Mouse (Mus musculus) lung, postnatal 0 days (tissue): ENCODE data around the gene Fam222a. TPM values are rescaled to one million over a fixed set of nuclear protein-coding genes. Genes with fewer than 3 reads are reported as not detected.

Experiments
- ATAC-seq: fragments of 200-750 bp; cut with Nextera tagmentation; 2 replicates; pipeline ENCODE4 v1.8.0; 2017; ENCODE audit warnings: moderate library complexity
- DNase-seq: peaks from one replicate; pipeline ENCODE4 v3.0.0-alpha.2; 2016; ENCODE audit warnings: low spot score
- H3K27ac ChIP-seq: fragments of 300-500 bp; sonication (generic); 2 replicates; pipeline ENCODE4 v1.5.1; 2014; ENCODE audit warnings: antibody characterized with exemption, mild to moderate bottlenecking, low read length, mixed read lengths
- H3K27me3 ChIP-seq: fragments of 300-500 bp; sonication (generic); replicated peaks from 2 replicates; pipeline ENCODE4 v1.6.1; 2014; ENCODE audit warnings: low read length, mixed read lengths; ENCODE audit not compliant: insufficient read depth
- H3K36me3 ChIP-seq: fragments of 300-500 bp; sonication (generic); 2 replicates; pipeline ENCODE4 v1.6.1; 2014; ENCODE audit warnings: low read length, mixed read lengths; ENCODE audit not compliant: insufficient read depth
- H3K4me1 ChIP-seq: fragments of 300-500 bp; sonication (generic); 2 replicates; pipeline ENCODE4 v1.6.1; 2014; ENCODE audit warnings: antibody characterized with exemption, low read depth, low read length, mixed read lengths; ENCODE audit not compliant: insufficient read depth
- H3K4me2 ChIP-seq: fragments of 300-500 bp; sonication (generic); replicated peaks from 2 replicates; pipeline ENCODE4 v1.6.1; 2014; ENCODE audit warnings: low read depth, mild to moderate bottlenecking, low read length, moderate library complexity, mixed read lengths
- H3K4me3 ChIP-seq: fragments of 300-500 bp; sonication (generic); 2 replicates; pipeline ENCODE4 v1.5.1; 2014; ENCODE audit warnings: low read depth, low read length
- H3K9ac ChIP-seq: fragments of 300-500 bp; sonication (generic); replicated peaks from 2 replicates; pipeline ENCODE4 v1.6.1; 2014; ENCODE audit warnings: low read depth, mild to moderate bottlenecking
- H3K9me3 ChIP-seq: fragments of 300-500 bp; sonication (generic); 2 replicates; pipeline ENCODE4 v1.6.1; 2016; ENCODE audit warnings: low read length, mixed read lengths
- CTCF ChIP-seq: IDR thresholded peaks from 2 replicates; pipeline ENCODE4 v1.5.1; 2016; ENCODE audit warnings: antibody characterized with exemption, mild to moderate bottlenecking
- EP300 ChIP-seq: IDR thresholded peaks from 2 replicates; pipeline ENCODE4 v1.6.1; 2016; ENCODE audit warnings: antibody characterized with exemption, mild to moderate bottlenecking, control low read depth
- whole genome bisulfite sequencing: fragments of 180-500 bp; shearing (Covaris S2); extraction: QIAGEN DNeasy Blood & Tissue Kit; methylation state at CpG from one replicate; pipeline ENCODE4 v1.1.7; 2014; 5-methylcytosine and 5-hydroxymethylcytosine counted together
- polyA plus RNA-seq: library from polyadenylated mRNA; unstranded; fragments of >200 nt; fragmentation: Nextera tagmentation; extraction: Ambion mirVana; gene quantifications from 2 replicates; pipeline ENCODE4 v1.2.1, GENCODE M21; 2015

The Fam222a gene
- polyA plus RNA-seq, 1 experiment from 2014 or later, result 1.9 TPM

DNA sequence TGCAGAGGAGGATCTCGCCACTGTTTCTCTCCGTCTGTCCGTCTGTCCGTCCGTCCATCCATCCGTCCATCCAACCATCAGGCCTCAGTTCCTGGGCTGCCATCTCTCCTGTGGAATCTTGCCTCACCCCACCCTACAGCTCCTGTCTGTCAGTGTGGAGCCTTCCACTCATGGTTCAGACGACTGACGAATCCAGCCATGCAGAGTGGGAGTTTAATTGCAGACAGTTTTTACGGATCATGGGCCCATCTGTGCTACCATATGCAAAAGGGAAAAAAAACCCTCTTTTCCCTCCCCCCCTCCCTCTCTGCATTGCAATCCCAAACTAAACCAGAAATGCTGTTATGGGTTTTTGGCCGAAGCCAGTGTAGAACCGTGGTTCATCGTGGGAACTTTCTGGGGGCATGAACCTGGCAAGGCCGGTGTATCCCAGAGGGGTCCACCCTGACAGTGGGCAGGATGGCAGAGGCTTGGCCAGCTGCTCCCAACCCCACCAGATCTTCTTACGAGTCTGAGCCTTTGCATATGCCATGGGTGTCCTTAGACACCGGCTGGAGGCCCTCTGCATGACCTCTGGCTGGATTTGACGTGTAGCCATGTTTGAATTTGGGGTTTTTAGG lies 8.3 kb downstream of the Fam222a start:
- Histone ChIP-seq H3K27me3 (no peaks in the 10 kb centered on the region; the same call in 1 of the 2 replicates), H3K9ac (no peak overlapping the region), H3K4me3 (no peak overlapping the region), H3K4me2 (no peak overlapping the region), H3K27ac (no peak overlapping the region), H3K9me3 (no peaks in the 10 kb centered on the region), H3K4me1 (peaks cover 26% of the 10 kb centered on the region; the same call in 1 of the 2 replicates), H3K36me3 (no peaks in the 10 kb centered on the region; the same call in 1 of the 2 replicates)
- ATAC-seq, result no peak
- TF ChIP-seq EP300, result no peak
- TF ChIP-seq CTCF, result no peak
- 90% methylated on average over 16 of the region's 16 CpGs for WGBS
- DNase-seq, result no peak

- no peak overlapping the region for H3K9ac ChIP-seq
- H3K4me2 ChIP-seq, result no peak overlapping the region
- DNase-seq, result no peak
- H3K27ac ChIP-seq, result no peak overlapping the region
- no peaks in the 10 kb centered on the region for H3K9me3 ChIP-seq
- 43% methylated on average over 20 of the region's 20 CpGs for WGBS
- H3K4me3 ChIP-seq, result no peak overlapping the region
- ATAC-seq, result no peak
- no peak for TF ChIP-seq CTCF
- no peak for TF ChIP-seq EP300
- H3K4me1 ChIP-seq, result 0 out of 2 replicates have a peak, but pooled peaks cover 7% of the 10 kb centered on the region
- no peaks in the 10 kb centered on the region; the same call in 1 of the 2 replicates for H3K36me3 ChIP-seq
- no peaks in the 10 kb centered on the region for H3K27me3 ChIP-seq
Measured at GRCm38 (mm10) chr5:114578361-114578760, 10.5 kb downstream of the Fam222a start.

DNA sequence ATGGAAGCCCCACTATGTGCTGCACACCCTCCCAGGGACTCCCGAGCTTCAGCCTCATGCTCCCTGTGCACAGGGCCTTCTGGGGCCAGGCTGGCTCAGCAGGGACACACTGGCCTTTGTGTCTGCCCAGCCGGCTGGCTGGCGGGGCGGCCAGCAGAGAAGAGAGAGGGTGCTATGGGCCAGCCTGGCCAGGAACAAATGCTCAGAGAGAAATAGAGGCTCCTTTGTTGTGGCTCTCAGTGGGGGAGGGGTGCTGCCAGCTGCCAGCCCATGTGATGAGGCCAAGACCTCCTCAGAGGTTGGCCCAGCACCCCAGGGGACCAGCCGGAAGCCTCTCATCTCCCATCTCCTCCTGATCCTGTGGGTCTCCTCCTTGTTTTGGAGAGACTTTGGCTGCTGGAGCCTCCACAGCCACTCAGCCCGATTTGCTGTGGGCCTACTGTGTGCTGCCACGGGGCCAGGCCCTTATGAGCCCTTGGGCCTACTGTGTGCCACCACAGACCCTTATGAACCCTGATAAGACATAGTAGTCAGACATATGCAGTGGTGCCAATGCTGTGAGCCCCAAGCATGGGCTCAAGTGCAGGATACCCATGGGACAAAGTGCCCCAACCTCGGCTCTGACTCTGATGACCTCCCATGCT lies 12.0 kb downstream of the Fam222a start:
- no peak for ATAC-seq
- no peaks in the 10 kb centered on the region for H3K9me3 ChIP-seq
- TF ChIP-seq EP300 (no peak), CTCF (no peak)
- H3K4me2 ChIP-seq, result no peak overlapping the region
- no peaks in the 10 kb centered on the region for H3K27me3 ChIP-seq
- H3K9ac ChIP-seq, result no peak overlapping the region
- H3K4me1 ChIP-seq, result no peaks in the 10 kb centered on the region
- no peaks in the 10 kb centered on the region; the same call in 1 of the 2 replicates for H3K36me3 ChIP-seq
- no peak for DNase-seq
- 66% methylated on average over 8 of the region's 8 CpGs for WGBS
- no peak overlapping the region for H3K4me3 ChIP-seq
- H3K27ac ChIP-seq, result no peak overlapping the region

GRCm38 (mm10) chr5:114581486-114581885 lies 13.7 kb downstream of the Fam222a start:
- Histone ChIP-seq H3K4me2 (no peak overlapping the region), H3K4me3 (no peak overlapping the region), H3K36me3 (no peaks in the 10 kb centered on the region; the same call in 1 of the 2 replicates), H3K27me3 (no peaks in the 10 kb centered on the region), H3K9ac (no peak overlapping the region), H3K4me1 (no peaks in the 10 kb centered on the region), H3K9me3 (no peaks in the 10 kb centered on the region), H3K27ac (no peak overlapping the region)
- DNase-seq (peak; percentile 40), ATAC-seq (no peak)
- no peak for TF ChIP-seq CTCF
- TF ChIP-seq EP300, result no peak
- 55% methylated on average over 12 of the region's 12 CpGs for WGBS

DNA sequence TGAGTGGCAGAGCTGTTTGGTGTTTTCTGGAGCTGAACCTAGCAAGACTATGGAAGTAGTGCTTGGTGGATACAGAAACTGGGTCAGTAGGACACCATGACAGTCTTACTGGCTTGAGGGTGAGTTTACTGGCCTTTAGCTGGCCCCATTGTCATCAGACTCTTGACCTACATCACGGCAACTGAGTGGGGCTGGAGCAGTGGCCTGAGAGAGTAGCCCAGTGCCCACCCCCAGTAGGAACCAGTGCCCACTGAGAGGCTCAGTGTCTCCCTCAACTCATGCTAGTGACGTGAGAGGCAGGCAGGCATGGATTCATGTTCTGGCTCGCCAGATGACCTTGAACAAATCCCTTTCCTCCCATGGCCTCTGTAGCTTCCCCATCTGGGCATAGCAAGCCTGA lies 15.2 kb downstream of the Fam222a start:
- Histone ChIP-seq H3K4me1 (no peaks in the 10 kb centered on the region), H3K36me3 (no peaks in the 10 kb centered on the region; the same call in 1 of the 2 replicates), H3K27ac (no peak overlapping the region), H3K4me3 (no peak overlapping the region), H3K27me3 (no peaks in the 10 kb centered on the region), H3K9ac (no peak overlapping the region), H3K9me3 (no peaks in the 10 kb centered on the region), H3K4me2 (no peak overlapping the region)
- DNase-seq (no peak), ATAC-seq (no peak)
- WGBS, result 67% methylated on average over 3 of the region's 3 CpGs
- no peak for TF ChIP-seq EP300
- TF ChIP-seq CTCF, result no peak

DNA sequence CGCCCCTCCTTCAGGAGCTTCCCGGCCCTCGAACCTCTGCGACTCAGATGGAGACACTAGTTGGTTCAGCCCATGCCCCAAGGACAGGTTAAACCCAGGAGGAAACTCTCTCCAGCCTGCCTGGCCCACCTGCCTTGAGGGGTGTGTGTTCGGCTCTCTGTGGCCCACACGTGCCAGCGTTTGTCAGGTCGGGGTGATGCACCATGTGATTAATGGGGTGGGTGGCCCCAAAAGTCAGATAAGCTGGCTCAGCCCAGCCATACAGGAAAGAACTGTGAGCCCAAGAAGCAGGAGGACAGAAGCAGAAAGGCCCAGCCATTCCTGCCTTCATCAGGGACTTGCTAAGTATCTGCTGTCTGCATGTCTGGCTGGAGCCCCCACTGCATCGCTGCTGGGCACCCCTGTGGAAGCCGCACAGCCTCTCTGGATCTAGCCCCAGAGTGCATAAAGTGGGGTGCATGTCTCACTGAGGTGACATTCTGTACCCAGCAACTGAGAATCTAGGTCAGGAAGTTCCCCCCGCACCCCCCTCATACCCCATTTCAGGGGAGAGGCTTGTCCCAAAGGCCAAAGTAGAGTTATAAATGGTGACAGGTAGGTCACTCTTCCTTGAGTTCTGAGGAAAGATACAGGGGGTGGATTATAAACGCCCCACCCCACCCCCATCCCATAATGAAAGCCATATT lies 15.8 kb downstream of the Fam222a start:
- no peak for ATAC-seq
- Histone ChIP-seq H3K27me3 (no peaks in the 10 kb centered on the region), H3K9ac (no peak overlapping the region), H3K4me3 (no peak overlapping the region), H3K4me1 (no peaks in the 10 kb centered on the region), H3K27ac (no peak overlapping the region), H3K36me3 (no peaks in the 10 kb centered on the region; the same call in 1 of the 2 replicates), H3K9me3 (no peaks in the 10 kb centered on the region), H3K4me2 (no peak overlapping the region)
- no peak for TF ChIP-seq CTCF
- no peak for TF ChIP-seq EP300
- no peak for DNase-seq
- 58% methylated on average over 12 of the region's 12 CpGs for WGBS
